Mouse (Mus musculus): ENCODE measurements at regions not wholly inside any gene's neighbourhood (a gene's known extent, or its start where the extent isn't known, plus 50 kb on each side); places are given as distances from the start of the nearest gene placed in this dataset.

DNA sequence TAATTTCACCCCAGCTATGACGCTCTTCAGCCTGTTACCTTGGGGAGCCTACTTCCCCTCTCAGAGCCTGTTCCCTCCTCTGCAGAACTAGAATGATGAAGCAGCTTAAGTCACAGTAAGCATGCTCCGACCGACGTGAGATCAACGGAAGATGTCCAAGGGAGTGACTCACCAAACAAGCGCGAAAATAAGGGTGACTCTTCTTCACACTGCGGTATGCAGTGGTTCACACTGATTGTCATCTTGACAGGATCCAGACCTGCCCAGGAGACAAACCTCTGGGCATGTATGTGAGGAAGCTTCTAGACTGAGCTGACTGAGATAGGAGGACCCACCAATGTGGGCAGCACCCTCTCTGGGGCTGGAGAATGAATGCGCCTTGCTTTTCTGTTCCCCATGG, 116.3 kb upstream of the Tpm1 start:
- DNase-seq (ENCODE audit: low read depth, low spot score): no peak

DNA sequence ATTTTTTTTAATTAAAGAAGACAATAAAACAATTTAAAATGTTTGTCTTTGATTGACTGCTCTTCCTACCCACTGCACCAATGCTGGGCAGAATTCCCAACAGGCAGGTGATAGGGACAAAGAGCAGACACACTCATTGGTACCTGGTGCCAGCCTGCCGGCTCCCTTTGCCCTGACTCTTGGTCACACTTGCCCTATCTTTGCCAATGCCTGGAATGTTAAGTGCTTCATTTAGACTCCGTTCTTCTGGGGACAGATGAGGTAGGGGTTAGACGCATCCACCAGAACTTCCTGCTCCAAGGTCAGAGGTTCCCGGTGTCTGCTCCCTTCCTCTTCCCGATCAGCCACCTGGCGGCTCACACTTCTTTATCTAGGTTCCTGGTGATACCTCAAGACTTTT, 114.5 kb upstream of the Tpm1 start:
- no peak for DNase-seq (ENCODE audit: low read depth, low spot score)

DNA sequence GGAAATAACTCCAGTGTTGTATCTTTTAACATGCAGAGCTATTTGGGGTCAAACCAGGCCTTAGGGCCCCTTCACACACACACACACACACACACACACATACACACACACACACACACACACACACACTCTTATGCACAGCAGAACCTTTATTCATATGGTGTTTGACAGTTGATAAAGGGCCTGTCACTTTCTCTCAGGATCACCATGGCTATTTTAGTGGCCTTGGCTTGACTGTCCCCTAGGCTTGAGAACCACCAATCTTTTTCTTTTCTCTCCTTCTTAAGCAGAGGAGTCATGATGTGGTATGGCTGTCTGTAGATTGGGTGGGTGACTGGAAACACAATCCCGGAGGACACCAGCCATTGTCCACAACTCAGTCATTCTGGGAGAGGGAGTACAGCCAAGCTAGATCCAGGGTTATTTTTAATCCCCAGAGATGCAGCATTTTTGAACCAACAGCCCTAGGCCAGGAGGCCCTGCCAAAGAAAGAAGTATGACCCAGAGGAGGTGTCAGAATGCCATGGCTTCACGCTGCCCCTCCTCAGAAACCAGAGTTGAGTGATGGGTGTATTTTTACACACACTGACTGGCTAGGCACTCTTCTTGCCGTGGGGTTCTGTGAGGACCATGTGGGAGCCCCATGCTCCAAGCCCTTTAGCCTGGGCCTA, 111.7 kb upstream of the Tpm1 start:
- no peak for DNase-seq (ENCODE audit: low read depth, low spot score)

DNA sequence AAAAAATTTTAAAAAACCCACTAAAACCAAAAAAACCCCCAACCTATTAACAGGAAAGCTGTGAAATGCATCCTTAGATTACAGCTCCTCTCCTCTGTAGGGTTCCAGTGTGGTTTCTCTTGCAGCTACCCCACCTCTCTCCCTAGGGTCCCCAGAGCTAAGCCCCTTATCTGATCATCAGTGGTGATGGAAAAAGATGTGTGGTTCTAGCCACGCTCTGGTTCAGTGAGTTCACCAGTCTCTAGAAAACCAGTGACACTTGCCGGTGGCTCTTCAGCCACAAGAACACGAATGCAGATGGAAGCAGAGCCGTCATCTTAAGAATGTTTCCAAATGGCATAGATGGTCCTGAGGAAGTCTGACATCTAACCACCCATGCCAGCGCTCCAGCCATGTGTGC, 111.1 kb upstream of the Tpm1 start:
- DNase-seq (ENCODE audit: low read depth, low spot score): no peak

DNA sequence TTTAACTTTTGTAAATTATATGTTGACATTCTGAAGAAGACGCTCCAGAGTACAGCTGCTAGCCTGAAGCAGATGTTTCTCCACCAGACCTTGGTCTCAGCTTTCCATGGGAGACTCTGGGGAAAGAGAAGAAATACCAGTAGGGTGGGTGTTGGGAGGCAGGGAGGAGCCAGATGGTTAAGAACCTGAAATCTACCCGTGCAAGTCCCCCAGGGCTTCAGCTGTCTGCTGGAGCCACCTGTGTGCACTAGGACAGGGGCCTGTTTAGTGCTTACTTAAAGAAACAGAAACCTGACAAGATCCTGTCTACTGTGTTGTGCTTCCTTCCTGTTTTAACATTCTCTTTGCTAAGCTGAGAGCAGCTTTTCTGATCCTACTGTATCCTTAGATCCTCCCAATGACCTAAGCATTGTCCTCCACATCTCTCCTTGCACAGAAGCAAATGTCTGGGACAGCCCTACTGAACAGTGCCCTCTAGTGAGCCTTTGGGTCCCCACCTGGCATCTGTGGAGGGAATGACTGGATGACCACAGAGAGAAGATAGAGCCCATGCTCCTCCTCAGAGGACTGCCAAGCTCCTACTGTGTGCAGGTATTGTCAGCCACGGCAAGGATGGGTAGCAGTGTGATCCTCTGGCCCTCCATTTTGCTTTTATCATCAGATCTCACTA, 107.5 kb upstream of the Tpm1 start:
- DNase-seq (ENCODE audit: low read depth, low spot score): peak; percentile 15

DNA sequence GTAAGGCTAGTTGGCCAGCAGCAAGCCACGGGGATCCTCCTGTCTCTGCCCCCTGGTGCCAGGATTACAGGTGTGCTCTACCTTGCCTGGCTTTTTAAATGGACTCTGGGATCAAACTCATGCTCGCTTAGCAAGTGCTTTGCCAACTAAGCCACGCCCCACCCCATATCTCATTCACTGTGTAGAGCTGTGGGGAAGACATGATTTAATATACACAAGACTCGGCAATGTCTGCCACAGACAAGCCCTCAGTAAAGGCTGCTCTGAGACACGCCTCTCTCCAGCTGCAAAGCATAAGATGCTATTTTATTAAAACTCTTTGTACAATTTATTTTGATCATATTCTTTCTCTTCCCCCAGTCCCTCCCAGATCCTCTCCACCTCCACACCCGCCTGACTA, 104.9 kb upstream of the Tpm1 start:
- no peak for DNase-seq (ENCODE audit: low read depth, low spot score)

DNA sequence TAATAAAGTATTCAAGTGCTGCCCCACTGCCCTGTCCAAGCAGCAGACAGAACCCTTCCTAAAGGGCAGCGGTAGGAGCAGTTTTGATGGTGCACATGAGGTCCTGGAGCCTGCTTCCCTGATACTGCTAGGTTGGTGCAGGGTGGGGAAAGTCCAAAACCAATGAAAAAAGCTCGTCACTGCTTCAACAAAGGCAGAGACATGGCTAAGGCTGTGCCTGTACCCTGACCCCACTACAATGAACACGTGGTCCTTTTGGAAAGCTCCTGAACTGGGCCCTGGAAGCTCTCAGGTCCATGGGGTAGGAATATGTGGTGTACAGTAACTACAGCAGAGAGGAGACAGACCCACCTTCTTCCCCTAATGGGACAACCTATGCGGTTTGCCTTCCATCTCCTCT, 104.1 kb upstream of the Tpm1 start:
- no peak for DNase-seq (ENCODE audit: low read depth, low spot score)

DNA sequence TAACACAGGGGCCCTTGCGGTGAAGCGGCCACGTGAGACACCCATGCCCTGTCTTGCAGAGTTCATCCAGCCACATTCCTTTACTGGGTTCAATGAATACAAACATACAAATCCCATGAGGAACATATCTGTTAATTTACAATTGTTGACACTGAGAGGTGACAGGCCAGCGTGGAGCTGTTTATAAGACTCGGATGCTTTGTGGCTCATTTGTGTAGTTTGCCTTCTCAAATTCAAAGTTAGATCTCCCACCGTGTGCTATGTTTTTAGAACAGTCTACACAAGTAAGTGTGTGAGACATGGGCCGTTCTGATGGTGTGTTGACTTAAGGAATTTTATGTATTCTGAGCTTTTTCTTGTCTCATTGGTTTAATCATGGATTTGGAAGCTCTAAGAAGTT, 98.5 kb upstream of the Tpm1 start:
- no peak for DNase-seq (ENCODE audit: low read depth, low spot score)

DNA sequence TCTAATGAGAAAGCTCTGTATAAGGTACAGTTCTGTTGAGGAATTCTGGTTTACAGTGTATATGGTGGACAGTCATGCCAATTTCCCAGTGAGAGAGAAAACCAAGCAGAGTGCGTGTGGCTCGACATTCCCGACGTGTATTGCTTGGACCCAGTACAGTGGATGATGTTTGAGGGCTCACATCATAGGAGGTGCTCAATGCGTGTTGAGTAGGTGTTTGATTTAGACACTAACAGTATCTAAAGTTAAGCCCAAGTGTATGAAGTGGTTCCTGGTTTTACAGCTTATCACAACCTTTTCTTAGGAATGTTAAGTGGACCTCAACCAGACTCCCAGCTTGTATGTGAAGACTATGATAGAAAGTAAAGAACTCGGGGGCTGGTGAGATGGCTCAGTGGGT, 96.2 kb upstream of the Tpm1 start:
- no peak for DNase-seq (ENCODE audit: low read depth, low spot score)

DNA sequence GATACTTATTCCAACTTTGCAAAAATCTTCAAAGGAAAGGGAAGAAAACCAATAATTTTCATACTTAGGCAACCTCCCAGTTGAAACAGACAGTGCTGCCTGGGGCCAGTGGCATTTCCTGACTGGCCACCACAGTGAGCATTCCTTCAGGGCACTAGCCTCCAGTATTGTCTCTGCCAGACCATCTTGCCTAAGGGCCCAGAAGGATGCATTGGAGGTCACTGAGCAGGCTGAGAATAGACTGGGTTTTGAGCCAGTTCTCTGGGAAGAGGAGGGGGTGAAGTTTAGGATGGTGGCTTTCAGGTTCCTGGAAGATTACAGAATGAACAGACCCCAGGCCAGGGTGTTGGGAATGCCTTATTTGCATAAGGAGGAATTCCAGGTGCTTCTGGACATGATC, 95.3 kb upstream of the Tpm1 start:
- no peak for DNase-seq (ENCODE audit: low read depth, low spot score)

DNA sequence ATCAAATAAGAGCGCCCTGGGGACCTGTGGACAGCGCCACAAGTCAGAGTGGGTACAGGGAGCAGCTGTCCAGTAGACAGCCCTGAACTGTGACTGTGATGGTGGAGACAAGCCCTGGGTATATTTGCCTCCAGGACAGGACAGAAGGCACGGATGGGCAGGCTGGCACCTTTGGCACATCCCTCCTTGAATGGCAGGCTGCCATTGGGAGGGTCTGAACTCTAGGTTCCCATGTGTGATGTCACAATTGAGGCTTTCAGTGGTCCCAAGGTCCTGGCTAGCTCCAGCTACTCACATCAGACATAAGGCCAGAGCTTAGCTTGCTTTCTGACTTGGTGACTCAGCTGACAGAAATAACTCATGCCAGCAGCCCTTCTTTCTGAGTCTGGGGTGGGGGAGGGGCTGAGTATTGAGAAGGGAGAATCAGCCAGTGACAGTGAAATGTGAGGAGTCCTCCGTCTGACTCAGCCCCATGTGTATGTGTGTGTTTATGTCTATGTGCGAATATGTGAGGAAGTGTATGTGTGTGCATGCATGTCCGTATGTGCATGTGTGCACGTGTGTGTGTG, 91.2 kb upstream of the Tpm1 start:
- no peak for DNase-seq (ENCODE audit: low read depth, low spot score)

DNA sequence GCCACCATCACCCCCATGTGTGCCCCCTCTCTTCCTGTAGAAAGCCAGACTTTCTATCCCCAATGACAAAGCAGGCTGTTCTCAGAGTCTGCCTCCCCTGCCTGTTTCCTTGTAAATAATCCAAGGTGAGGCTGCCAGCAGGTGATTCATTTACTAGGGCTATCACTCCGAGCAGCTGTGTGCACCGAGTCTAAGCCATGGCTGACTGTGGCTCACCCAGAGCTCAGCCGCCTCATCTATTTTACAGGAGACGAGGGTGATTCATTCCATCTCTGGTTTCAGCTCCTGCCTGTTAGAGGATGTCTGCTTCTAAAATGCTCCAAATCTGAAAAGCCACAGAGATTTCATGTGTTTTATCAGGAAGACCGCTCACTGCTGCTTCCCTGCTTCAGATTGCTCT, 88.5 kb upstream of the Tpm1 start:
- DNase-seq (ENCODE audit: low read depth, low spot score): no peak

DNA sequence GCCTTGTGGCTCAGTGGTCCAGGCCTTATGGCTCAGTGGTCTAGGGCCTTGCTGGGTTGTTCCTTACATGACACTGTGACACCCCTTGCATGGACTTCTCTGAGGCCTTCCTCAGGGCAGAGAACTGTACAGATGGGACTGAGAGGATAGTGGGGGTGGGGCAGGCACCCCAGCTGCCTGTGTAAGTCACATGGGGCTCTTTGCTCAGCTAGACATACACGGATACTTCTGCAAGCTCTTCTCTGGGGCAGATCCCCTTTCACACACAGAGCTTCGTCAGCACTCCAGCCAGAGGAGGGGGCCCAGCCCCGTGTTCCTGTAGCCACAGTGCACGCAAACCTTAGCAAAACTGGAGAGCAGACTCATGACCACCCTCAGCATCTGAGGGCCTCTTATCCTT, 87.9 kb upstream of the Tpm1 start:
- no peak for DNase-seq (ENCODE audit: low read depth, low spot score)

DNA sequence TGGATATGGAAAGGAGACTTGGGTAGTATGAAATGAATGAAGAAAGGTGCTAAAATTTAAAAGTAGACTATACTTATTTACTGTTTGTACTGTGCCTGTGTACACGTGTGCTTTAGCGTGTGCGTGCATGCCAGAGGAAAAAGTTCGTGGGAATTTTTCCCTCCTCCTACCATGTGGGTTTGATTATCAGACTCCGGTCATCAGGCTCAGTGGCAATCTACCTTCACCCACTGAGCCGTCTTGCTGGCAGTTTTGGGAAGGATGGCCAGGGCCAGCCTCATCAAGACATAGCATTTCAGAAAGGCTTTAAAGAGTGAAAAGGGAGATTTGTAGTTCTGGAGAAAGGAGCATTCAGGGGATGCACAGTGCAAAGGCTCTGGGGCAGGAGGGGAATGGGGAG, 87.0 kb upstream of the Tpm1 start:
- no peak for DNase-seq (ENCODE audit: low read depth, low spot score)

DNA sequence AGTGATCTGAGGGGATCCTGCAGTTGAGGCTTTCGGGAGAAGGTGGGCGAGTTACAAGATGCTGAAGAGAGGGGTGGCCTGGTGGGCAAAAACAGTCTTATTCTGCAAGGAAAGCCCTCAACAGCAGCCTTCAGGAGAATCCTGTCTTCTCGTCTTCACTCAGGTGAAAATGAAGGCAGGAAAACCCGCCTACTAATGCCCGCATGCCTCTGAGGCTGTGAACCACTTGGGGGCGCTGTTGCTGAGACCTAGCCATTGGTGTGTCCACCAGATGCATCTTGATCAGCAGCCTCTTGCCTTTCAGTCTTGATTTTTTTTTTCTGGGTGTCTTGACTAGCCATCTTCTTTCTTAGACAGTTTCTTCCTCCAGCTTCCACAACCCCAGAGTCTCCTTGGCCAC, 85.2 kb upstream of the Tpm1 start:
- peak; percentile 4 for DNase-seq (ENCODE audit: low read depth, low spot score)

DNA sequence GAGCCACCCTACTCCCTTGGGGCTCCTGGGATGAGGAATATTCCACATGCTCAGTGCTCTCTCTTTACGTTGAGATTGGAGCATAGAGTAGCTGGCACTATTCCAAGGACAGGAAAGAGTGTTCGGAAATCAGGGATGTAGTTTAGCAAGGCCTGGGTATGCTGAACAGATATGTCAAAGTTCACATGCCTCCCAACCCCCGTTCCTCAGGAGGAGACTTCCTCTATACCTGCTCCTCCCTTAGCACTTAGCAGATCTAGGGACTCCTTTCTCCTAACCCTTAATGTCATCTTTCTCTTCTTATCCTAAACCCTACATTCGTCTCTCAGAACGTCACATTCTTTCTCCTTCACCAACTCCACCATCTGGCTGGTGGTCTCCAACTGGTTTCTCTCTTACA, 83.2 kb upstream of the Tpm1 start:
- no peak for DNase-seq (ENCODE audit: low read depth, low spot score)

DNA sequence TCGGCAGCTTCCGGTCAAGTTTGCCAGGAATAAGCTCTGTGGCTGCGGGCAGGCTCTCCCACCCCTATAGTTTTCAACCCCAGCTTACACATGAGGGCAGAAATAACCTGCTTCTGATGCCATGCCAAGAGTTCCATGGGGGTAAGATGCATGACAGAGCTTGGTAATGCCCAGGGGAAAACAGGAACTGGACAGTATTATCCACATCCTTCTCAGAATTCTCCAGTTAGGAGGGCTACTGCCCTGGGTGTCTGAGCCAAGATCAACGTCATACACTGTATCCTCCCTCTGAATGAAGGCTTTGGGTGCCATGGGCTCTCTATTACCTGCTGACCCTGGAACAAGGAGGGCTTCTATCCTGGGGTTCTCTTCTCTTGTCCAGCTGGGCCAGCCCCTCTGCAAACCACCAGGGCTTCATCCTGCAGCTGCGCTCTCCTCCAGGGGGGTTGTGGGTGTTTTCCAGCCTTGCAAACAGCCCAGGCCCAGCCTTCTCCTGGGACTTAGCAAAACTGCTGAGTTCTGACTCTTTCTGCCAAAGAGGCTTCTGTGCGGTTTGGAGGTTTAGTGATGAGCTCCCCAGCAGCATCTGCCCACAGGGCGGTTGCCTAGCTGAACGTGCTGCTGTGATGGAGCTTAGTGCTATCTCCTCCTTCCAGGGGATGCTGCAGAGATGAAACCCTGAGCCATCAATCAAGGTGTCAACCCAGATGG, 81.7 kb upstream of the Tpm1 start:
- DNase-seq (ENCODE audit: low read depth, low spot score): no peak

DNA sequence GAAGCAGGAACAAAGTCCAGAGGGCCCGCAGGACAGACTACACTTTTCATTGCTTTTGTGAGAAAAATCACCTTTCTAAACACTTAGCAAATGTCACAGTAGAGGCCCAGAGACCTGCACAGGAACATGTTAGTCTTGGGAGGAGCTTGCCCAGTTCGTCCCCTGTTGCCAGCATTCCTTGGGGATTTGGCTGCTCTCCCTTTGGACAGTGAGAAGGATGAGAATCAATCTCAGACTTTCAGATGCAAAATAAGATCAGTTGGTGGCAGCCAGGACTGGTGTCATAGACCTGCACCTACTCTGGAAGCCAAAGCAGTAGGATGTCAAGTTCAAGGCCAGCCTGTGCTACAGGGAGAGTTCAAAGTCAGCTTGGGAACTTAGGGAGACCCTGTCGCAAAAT, 80.7 kb upstream of the Tpm1 start:
- DNase-seq (ENCODE audit: low read depth, low spot score): no peak

DNA sequence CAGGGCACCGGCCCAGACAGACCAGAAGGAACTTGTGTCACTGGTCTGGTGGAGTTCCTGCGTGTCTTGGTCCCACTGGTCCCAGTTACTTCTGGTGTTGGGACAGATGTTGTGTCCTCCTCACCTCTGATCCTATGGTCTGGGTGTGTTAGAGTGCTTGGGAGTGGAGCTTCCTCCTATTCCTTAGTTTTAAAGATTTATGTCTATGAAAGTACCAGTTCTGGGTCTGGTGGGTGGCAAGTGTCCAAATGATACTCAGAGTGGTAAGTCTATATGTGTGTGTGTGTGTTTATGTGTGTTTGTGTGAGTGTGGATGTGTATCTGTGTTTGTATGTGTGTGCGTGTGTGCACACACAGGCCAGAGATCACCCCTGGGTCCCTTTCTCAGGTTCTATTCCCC, 79.9 kb upstream of the Tpm1 start:
- DNase-seq (ENCODE audit: low read depth, low spot score): no peak

DNA sequence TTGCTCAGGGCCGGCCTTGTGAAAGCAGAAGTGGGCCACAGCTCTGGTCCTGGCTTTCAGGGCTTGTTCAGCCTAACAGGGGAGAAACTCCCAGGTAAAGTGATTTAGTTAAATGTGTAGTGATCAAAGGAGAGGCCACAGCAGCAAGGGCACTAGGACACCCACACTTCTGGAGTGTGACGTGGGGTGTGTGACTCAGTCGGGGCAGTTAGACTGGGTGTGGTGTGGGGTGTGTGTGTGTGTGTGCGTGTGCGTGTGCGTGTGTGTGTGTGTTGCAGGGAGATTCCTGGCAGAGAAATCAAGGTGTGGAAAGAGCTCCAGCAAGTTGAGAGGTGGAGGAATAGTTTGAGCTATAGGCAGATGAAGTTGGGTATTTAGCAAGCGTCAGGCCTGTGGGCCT, 72.5 kb upstream of the Tpm1 start:
- no peak for DNase-seq (ENCODE audit: low read depth, low spot score)

DNA sequence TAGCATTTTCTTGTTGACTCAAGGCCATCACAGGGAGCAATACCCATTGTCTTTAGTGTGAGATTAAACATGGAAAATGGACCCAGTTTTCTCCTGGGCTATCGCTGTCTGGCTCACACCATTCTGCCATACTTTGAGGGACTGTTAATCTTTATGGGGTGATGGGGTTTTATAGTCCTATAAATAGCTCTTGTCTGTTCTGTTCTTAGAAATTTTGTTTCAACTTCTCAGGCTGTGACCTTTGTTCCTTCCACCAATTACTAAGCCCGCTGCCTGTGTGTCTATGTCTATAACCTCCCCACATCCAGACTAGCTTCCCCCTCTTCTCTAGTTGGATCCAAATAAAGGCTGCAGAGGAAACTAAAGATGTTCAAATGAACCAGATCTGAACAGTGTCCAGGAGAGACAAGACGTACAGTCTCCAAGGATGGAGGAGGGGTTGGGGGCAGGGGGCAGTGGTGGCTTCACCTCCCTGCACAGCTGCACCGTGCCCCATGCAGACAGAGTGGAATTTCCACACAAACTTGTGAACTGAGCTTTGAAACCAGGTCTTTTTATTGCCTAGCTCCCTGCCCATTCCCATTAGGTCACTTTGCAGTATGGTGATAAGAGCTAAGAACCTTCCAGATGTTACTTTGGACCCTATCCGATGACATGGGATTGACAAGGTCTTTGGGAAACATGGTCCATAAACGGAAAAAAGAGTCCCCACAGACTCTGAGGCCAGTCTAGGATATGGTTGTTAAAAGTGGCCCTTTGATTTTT, 69.9 kb upstream of the Tpm1 start:
- DNase-seq (ENCODE audit: low read depth, low spot score): no peak

DNA sequence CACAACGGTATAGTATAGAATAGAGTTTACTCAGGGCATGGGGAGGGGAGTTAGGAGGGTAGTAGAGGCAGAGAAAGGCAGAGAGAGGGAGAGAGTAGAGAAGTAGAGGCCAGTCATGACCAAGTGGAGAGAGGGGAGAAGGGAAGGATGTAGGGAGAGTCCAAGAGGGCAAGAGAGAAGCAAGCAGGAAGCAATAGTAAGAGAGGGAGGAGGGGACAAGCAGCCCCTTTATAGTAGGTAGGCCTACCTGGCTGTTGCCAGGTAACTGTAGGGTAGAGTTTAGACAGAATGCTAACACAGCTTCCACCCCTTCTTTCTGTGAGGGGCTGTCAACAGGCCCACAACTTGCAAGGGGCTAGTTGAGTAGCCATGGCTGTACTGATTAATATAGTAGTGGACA, 69.2 kb upstream of the Tpm1 start:
- no peak for DNase-seq (ENCODE audit: low read depth, low spot score)
